Mouse (Mus musculus) forebrain, embryonic 12.5 days (tissue): ENCODE data around the gene Lrrc8d. TPM values are rescaled to one million over a fixed set of nuclear protein-coding genes. Genes with fewer than 3 reads are reported as not detected.

Experiments
- ATAC-seq: fragments of 200-750 bp; cut with Nextera tagmentation; 2 replicates; pipeline ENCODE4 v1.8.0; 2017; ENCODE audit warnings: moderate TSS enrichment; ENCODE audit not compliant: low FRiP score
- H3K27ac ChIP-seq: fragments of 300-500 bp; sonication (generic); 2 replicates; pipeline ENCODE4 v1.5.1; 2016; ENCODE audit warnings: mild to moderate bottlenecking
- H3K27me3 ChIP-seq: fragments of 300-500 bp; sonication (generic); 2 replicates; pipeline ENCODE4 v1.6.1; 2016; ENCODE audit warnings: mild to moderate bottlenecking
- H3K36me3 ChIP-seq: fragments of 300-500 bp; sonication (generic); replicated peaks from 2 replicates; pipeline ENCODE4 v1.6.1; 2016; ENCODE audit warnings: mild to moderate bottlenecking
- H3K4me1 ChIP-seq: fragments of 300-500 bp; sonication (generic); 2 replicates; pipeline ENCODE4 v1.6.1; 2016
- H3K4me2 ChIP-seq: fragments of 300-500 bp; sonication (generic); 2 replicates; pipeline ENCODE4 v1.6.1; 2016; ENCODE audit warnings: mild to moderate bottlenecking, moderate library complexity
- H3K4me3 ChIP-seq: fragments of 300-500 bp; sonication (generic); replicated peaks from 2 replicates; pipeline ENCODE4 v1.5.1; 2016; ENCODE audit warnings: mild to moderate bottlenecking
- H3K9ac ChIP-seq: fragments of 300-500 bp; sonication (generic); 2 replicates; pipeline ENCODE4 v1.6.1; 2016; ENCODE audit warnings: mild to moderate bottlenecking
- H3K9me3 ChIP-seq: fragments of 300-500 bp; sonication (generic); 2 replicates; pipeline ENCODE4 v1.6.1; 2016
- WGBS: fragments of 180-500 bp; shearing (Covaris S2); methylation state at CpG from one replicate; pipeline ENCODE4 v1.1.7; 2016; 5-methylcytosine and 5-hydroxymethylcytosine counted together
- polyA plus RNA-seq: library from polyadenylated mRNA; unstranded; fragments of >200 nt; fragmentation: Nextera tagmentation; extraction: Ambion mirVana; gene quantifications from 2 replicates; pipeline ENCODE4 v1.2.1, GENCODE M21; 2016

Lrrc8d gene
- polyA plus RNA-seq, 1 experiment from 2014 or later: 32.7 TPM

DNA sequence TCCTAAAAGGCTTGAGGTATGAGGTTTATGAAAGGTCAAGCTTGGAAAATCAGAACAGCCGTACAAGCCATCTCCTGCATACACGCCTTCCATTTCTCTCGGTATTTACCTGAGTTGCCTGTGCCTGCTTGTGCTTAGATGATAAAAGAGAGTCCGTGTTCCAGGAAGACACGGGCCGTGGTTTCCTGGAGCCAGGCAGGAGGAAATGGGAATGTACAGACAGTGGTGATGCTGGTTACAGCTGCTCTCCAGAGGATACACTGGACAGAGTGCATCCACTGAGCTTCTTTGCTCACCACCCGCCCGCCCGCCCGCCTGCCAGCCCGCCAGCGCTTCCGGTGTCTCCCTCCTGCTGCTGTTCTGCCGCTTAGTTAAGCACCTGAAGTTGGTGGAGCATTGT, 116.3 kb downstream of the Lrrc8d start:
- Histone ChIP-seq H3K27ac (no peak overlapping the region), H3K4me1 (peaks cover 21% of the 10 kb centered on the region), H3K36me3 (peaks cover 46% of the 10 kb centered on the region), H3K9ac (no peak overlapping the region), H3K9me3 (peaks cover 19% of the 10 kb centered on the region; the same call in 1 of the 2 replicates), H3K27me3 (no peaks in the 10 kb centered on the region), H3K4me3 (no peak overlapping the region), H3K4me2 (no peak overlapping the region)
- no peak for ATAC-seq
- 94% methylated on average over 14 of the region's 14 CpGs for WGBS

DNA sequence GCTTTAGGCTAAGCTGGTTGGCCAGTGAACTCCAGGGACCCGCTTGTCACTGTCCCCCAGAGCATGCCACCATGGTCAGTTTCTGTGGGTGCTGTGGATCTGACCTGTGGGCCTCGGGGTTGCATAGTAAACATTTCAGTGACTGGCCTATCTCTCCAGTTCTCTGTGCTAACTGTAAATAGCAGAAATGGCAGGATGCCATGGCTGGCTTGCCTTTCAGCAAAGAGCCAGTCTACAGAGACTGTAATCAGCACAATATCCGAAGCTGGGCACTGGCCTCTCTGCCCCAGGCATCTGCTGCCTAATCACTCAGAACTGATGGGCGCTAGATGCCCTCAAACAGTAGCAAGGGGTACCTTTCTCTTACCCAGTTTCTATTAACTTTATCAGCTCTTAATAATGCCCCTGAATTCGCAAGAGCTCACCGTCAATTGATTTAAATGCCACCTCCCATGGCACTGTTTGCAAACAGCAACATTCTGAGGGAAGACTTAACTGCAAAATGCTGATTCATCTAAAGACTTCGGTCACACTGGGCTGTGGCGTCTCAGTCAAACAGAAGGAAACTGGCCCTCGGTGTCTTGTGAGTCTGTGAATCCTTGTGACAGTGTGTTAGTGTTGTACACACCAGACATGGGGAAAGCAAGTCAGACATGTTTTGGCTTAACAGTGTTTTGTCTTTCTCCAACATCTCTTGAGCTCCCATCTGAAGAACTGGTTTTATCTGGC, 117.6 kb downstream of the Lrrc8d start:
- no peak for ATAC-seq
- Histone ChIP-seq H3K27me3 (no peaks in the 10 kb centered on the region), H3K9me3 (peaks cover 10% of the 10 kb centered on the region; the same call in 1 of the 2 replicates), H3K9ac (no peak overlapping the region), H3K36me3 (peaks cover 33% of the 10 kb centered on the region), H3K4me3 (no peak overlapping the region), H3K4me1 (peaks cover 24% of the 10 kb centered on the region), H3K27ac (no peak overlapping the region), H3K4me2 (no peak overlapping the region)
- 82% methylated on average over 9 of the region's 9 CpGs for WGBS

DNA sequence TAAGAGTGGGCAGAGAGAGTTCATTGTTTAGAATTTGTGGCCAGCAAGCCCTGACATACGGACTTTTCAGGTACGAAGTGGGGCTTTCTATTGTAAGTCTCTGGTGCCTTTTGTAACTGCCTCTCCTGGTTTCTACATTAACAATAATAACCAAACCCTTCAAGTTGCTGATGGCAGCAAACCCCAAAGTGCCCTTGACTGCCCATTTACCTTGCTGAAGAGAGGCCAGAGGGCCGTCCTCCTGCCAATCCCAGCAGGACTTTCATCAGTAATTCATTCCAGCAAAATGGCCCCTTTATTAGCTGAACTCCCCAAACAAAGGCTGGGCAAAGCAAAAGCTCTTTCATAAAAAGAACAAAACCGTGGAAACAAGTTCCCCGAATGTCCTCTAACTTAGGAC, 118.6 kb downstream of the Lrrc8d start:
- WGBS: 17% methylated on average over 5 of the region's 5 CpGs
- Histone ChIP-seq H3K27me3 (no peaks in the 10 kb centered on the region), H3K4me3 (no peak overlapping the region), H3K36me3 (peaks cover 23% of the 10 kb centered on the region), H3K4me1 (peaks cover 34% of the 10 kb centered on the region), H3K9me3 (peaks cover under 1% of the 10 kb centered on the region; the same call in 1 of the 2 replicates), H3K4me2 (no peak overlapping the region; the same call in 1 of the 2 replicates), H3K27ac (0 out of 2 replicates have a peak overlapping the region, but pooled peaks have one; percentile 42), H3K9ac (no peak overlapping the region)
- ATAC-seq: no peak

DNA sequence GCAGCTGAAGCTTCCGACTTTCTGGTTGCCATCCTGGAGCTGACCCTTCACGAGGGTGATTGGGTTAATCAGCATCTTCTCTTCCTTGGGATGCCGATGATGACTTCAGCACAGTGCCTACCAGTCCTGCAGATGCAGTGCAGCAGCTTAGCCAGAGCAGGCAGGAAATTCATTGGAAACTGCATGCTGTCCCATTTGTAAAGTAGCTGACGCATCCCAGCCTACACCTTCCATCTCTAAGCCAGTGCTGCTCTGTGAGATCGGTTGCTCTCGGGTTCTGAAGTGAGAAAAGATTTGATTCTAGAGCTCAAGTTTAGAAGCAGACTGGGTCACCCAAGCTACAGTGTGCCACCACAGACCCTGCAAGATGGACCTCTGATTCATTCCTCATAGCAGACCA, 121.6 kb downstream of the Lrrc8d start:
- Histone ChIP-seq H3K4me3 (no peak overlapping the region), H3K27ac (no peak overlapping the region), H3K9me3 (no peaks in the 10 kb centered on the region), H3K36me3 (0 out of 2 replicates have a peak, but pooled peaks cover under 1% of the 10 kb centered on the region), H3K27me3 (no peaks in the 10 kb centered on the region), H3K4me1 (peaks cover 41% of the 10 kb centered on the region), H3K9ac (no peak overlapping the region), H3K4me2 (no peak overlapping the region)
- 92% methylated on average over 6 of the region's 6 CpGs for whole genome bisulfite sequencing
- no peak for ATAC-seq

DNA sequence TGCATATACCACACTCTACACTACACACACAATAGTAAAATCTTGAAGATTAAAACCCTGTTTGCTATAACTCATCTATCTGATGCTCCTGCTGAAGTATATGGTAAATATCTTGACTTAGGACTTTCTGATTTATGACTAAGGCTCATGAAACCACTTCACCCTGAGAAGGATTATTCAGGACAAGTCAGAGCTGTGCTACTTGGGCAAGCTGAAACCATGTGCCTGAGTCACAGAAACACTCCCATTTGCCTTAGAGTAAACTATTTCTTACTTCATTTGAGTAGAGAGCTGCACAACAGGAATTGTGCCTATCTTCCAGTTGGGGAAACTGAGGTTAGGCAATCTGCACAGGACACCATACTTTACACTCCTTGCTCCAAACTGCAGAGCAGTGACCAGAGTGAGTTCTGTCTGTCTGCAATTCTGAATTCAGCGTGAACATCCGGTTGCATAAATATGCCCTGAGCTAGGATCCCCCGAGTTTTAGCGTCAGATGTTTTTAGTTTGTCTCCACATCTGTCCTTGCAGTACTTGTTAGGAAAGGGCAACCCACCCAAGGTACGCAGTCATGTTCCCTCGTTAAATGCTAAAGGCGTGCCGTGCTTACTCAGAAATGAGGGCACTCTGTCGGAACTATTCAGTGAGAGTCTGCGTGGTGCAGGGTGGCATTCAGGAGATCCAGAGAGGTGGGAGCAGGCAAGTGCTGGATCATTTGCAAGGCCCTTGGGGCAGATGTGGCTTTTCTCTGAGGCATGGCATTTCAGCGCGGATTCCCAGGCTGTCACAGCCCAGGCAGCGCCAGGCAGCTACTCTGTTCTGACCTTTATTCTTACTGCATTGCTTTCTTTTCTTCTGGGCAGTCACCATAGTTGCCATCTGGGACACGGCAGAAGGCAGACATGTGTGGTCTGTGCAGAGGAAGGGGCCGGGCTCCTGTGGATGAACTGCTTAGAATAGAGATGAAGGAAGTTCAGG, 123.0 kb downstream of the Lrrc8d start:
- Histone ChIP-seq H3K27me3 (no peaks in the 10 kb centered on the region), H3K36me3 (no peaks in the 10 kb centered on the region), H3K4me2 (peak overlapping the region; percentile 4; the same call in 1 of the 2 replicates), H3K4me1 (peaks cover 33% of the 10 kb centered on the region), H3K9ac (no peak overlapping the region), H3K27ac (0 out of 2 replicates have a peak overlapping the region, but pooled peaks have one; percentile 6), H3K9me3 (no peaks in the 10 kb centered on the region), H3K4me3 (no peak overlapping the region)
- WGBS: 50% methylated on average over 15 of the region's 15 CpGs
- peak; percentile 49; the same call in 1 of the 2 replicates for ATAC-seq

DNA sequence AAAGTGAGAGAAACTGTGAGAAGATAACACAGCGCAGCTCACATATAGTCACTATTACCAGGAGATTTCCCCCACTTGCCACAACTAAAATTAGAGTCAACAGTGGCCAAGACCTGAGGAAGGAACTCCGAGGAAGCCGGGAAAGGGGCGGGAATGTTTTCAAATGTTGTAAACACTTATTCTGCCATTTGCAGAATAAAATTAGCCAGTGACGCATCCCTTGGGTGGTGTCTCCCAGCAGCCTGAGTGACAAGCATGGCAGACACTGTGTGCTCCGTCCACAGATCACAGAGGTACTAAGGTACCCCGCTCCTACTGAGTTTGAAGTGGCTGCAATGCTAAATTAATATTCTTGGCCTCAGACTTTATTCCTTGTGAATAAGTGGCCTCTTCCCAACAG, 124.5 kb downstream of the Lrrc8d start:
- no peak for ATAC-seq
- H3K4me3 ChIP-seq: no peak overlapping the region
- H3K4me1 ChIP-seq: peaks cover 20% of the 10 kb centered on the region
- H3K27ac ChIP-seq: no peak overlapping the region
- 85% methylated on average over 7 of the region's 7 CpGs for WGBS
- H3K9ac ChIP-seq: no peak overlapping the region
- no peaks in the 10 kb centered on the region for H3K36me3 ChIP-seq
- H3K4me2 ChIP-seq: no peak overlapping the region
- no peaks in the 10 kb centered on the region for H3K9me3 ChIP-seq
- no peaks in the 10 kb centered on the region for H3K27me3 ChIP-seq

DNA sequence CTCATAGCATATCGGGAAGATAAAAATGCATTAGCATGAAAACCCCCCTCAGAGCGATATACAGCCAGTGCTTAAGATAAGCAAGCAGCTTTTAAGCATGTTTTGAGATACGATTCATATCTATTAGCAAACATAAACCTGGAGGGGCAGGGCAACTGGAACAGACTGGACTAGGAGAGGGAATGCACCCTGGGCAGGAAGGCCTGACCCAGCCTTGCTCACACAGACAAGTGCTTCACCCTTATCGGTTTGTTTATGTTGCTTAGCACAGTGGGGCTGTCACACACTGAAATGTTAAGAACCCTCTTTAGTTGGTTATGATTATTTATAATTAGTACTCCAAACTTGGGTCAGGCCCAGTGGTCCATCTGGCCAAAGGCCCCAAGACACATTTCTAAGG, 125.1 kb downstream of the Lrrc8d start:
- no peak for ATAC-seq
- Histone ChIP-seq H3K27me3 (no peaks in the 10 kb centered on the region), H3K4me1 (peaks cover 20% of the 10 kb centered on the region), H3K9me3 (no peaks in the 10 kb centered on the region), H3K4me3 (no peak overlapping the region), H3K9ac (no peak overlapping the region), H3K27ac (no peak overlapping the region), H3K4me2 (no peak overlapping the region), H3K36me3 (no peaks in the 10 kb centered on the region)
- 90% methylated on average over 4 of the region's 4 CpGs for whole genome bisulfite sequencing

DNA sequence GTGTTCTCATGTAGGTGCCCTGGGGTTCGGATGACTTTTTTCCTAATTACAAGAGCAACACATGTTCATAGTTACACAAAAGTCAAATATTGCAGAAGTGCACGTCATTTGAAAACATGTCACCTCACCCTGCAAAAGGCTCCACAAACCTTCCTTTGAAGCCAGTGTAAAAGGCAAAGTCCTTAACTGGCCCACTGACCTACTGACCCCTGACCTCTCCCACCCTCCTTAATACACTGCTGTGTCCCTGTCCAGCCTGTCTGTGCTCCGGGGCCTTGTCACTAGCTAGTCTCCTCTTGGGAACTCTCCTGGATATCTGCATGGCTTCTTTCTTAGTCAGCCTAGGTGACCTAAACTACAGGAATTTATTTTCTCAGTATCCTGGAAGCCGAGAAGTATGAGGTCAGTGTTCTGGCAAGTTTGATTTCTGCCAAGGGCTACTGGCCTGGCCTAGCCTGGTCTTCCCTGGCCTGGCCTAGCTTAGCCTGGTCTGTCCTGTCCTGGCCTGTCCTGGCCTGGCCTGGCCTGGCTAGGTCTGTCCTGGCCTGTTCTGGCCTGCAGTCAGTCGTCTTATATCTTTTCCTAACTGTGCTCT, 127.2 kb downstream of the Lrrc8d start:
- peaks cover 20% of the 10 kb centered on the region for H3K4me1 ChIP-seq
- 68% methylated on average over 5 of the region's 5 CpGs for WGBS
- no peak for ATAC-seq
- H3K27me3 ChIP-seq: no peaks in the 10 kb centered on the region
- H3K4me2 ChIP-seq: no peak overlapping the region
- no peaks in the 10 kb centered on the region for H3K9me3 ChIP-seq
- H3K27ac ChIP-seq: no peak overlapping the region
- no peaks in the 10 kb centered on the region for H3K36me3 ChIP-seq
- H3K4me3 ChIP-seq: no peak overlapping the region
- no peak overlapping the region for H3K9ac ChIP-seq

DNA sequence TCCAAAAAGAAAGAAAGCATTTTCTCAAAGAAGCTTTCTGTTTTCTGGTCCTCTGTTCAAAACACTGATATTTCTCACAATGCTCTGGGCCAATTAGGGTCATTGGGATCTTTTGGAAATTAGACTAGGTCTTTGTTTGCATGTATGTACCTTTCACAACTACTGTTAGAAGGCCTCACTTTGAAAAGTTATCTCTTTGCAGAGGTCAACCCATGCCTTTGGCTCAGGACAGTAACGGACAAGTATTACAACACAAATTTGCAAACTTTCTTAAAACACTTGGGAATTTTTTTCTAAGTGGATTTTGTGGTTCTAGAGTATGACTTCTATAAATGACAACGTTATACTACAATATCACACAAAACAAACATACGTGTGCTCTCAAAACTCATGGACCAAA, 128.3 kb downstream of the Lrrc8d start:
- no peak for ATAC-seq
- Histone ChIP-seq H3K27me3 (no peaks in the 10 kb centered on the region), H3K9me3 (no peaks in the 10 kb centered on the region), H3K4me3 (no peak overlapping the region), H3K4me1 (peaks cover 11% of the 10 kb centered on the region), H3K27ac (no peak overlapping the region), H3K36me3 (no peaks in the 10 kb centered on the region), H3K4me2 (no peak overlapping the region), H3K9ac (no peak overlapping the region)
- WGBS: 95% methylated on average over 3 of the region's 3 CpGs

DNA sequence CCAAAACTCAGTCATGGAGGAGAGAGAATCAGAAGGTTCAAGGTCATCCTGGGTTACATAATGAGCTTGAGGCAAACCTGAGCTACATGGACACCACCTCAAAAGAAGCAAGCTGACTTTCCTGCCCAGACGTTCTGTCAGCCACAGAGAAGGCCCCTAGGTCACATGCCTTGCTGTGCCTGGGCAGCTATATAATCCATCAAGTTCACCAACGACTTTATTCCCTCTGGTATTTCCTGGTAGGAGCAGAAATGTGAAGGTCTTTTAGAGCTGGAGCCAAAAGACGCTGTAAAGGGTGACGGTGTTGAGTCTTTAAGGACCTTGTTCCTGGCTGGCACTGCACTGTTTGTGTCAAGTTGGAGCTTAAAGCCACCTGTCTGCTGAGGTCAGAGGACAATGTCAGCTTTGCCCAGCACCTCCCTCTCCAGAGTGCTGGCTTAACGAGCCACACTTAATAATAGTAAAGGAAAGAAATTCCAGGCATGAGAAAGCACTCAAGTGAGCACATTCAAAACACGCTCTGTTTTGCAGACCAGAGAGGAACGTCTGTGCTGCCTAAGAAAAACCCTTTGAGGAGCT, 129.3 kb downstream of the Lrrc8d start:
- no peak overlapping the region for H3K4me3 ChIP-seq
- H3K9me3 ChIP-seq: no peaks in the 10 kb centered on the region
- 35% methylated on average over 7 of the region's 7 CpGs for WGBS
- peaks cover 5% of the 10 kb centered on the region; the same call in 1 of the 2 replicates for H3K4me1 ChIP-seq
- H3K36me3 ChIP-seq: no peaks in the 10 kb centered on the region
- no peaks in the 10 kb centered on the region for H3K27me3 ChIP-seq
- H3K9ac ChIP-seq: no peak overlapping the region
- no peak overlapping the region for H3K27ac ChIP-seq
- no peak for ATAC-seq
- no peak overlapping the region for H3K4me2 ChIP-seq

DNA sequence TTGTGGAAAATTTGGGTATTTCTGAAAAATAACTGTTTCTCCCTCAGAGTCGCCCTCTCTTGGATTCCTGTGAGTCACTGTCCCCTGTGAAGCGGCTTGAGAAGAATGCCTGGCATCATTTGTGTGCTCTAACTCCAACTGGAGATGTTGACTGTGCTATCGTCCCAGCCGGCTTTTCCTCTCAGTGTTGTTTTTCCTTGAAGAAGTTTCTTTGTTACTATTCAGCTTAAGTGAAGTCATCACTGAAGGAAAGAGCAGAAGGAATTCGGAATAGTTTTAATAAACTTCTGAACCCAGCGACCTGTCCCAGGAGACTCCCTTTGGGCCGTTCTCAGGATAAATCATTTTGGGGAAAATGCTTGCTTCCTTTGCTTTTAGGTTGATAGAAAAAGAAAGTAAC, 132.4 kb downstream of the Lrrc8d start:
- Histone ChIP-seq H3K4me2 (no peak overlapping the region), H3K27me3 (no peaks in the 10 kb centered on the region), H3K9ac (no peak overlapping the region), H3K36me3 (no peaks in the 10 kb centered on the region), H3K4me3 (no peak overlapping the region), H3K27ac (no peak overlapping the region), H3K9me3 (no peaks in the 10 kb centered on the region), H3K4me1 (no peaks in the 10 kb centered on the region)
- WGBS: 81% methylated on average over 7 of the region's 7 CpGs
- ATAC-seq: no peak

DNA sequence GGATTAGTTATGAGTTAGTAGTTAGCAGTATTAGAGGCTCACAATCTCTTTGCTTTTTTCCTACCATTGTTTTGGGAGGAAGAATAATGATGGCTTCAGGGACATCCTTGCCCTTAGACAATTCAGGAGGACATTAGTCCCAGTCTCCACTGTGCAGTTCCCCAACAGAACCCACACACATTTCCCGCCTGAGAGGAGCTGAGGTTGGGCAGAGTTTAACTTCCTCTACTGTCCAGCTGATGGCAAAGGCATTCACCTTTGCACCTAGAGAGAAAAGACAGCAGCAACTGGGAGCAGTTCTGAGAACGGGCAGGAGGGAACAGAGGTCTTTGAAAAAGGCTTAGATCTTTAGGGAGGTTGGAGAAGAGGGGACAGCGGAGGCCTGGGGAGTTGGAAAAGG, 134.2 kb downstream of the Lrrc8d start:
- no peak overlapping the region for H3K4me3 ChIP-seq
- no peak overlapping the region for H3K27ac ChIP-seq
- H3K36me3 ChIP-seq: no peaks in the 10 kb centered on the region
- 63% methylated on average over 3 of the region's 3 CpGs for WGBS
- no peak overlapping the region for H3K9ac ChIP-seq
- H3K9me3 ChIP-seq: no peaks in the 10 kb centered on the region
- no peaks in the 10 kb centered on the region for H3K4me1 ChIP-seq
- no peaks in the 10 kb centered on the region for H3K27me3 ChIP-seq
- no peak for ATAC-seq
- H3K4me2 ChIP-seq: no peak overlapping the region
